Mouse (Mus musculus) heart, adult 2 months (tissue): ENCODE data around the gene Abca7. TPM values are rescaled to one million over a fixed set of nuclear protein-coding genes. Genes with fewer than 3 reads are reported as not detected.

Experiments used
- DNase-seq, 2 experiments: peaks; one replicate each; pipeline ENCODE4 v3.0.0; 2021
- H3K27ac ChIP-seq: fragments of 200-600 bp; 2 replicates; pipeline ENCODE4 v1.8.1; 2022
- H3K27me3 ChIP-seq: fragments of 200-500 bp; 2 replicates; pipeline ENCODE4 v1.6.1; 2012; ENCODE audit warnings: mild to moderate bottlenecking, low read length, inconsistent platforms, mixed read lengths; ENCODE audit not compliant: control insufficient read depth, insufficient read depth
- H3K36me3 ChIP-seq: fragments of 200-500 bp; 2 replicates; pipeline ENCODE4 v1.6.1; 2012; ENCODE audit warnings: low read length, inconsistent platforms; ENCODE audit not compliant: control insufficient read depth, insufficient read depth
- H3K4me1 ChIP-seq: fragments of 200-500 bp; 2 replicates; pipeline ENCODE4 v1.6.1; 2011; ENCODE audit warnings: low read length; ENCODE audit not compliant: control insufficient read depth, insufficient read depth
- H3K4me3 ChIP-seq: fragments of 200-600 bp; 2 replicates; pipeline ENCODE4 v1.8.1; 2022
- H3K79me2 ChIP-seq: fragments of 200-500 bp; replicated peaks from 2 replicates; pipeline ENCODE4 v1.6.1; 2012; ENCODE audit warnings: mild to moderate bottlenecking, inconsistent platforms, low read length, moderate library complexity, mixed read lengths; ENCODE audit not compliant: control insufficient read depth, insufficient read depth
- H3K9ac ChIP-seq: fragments of 200-500 bp; 2 replicates; pipeline ENCODE4 v1.6.1; 2012; ENCODE audit warnings: low read depth, mild to moderate bottlenecking, control low read depth, inconsistent platforms, low read length, mixed read lengths
- CTCF ChIP-seq: fragments of 200-600 bp; IDR thresholded peaks from 2 replicates; pipeline ENCODE4 v1.8.1; 2022; ENCODE audit warnings: antibody characterized with exemption, mild to moderate bottlenecking, moderate library complexity
- EP300 ChIP-seq: fragments of 200-500 bp; IDR thresholded peaks from 2 replicates; pipeline ENCODE4 v1.6.1; 2011; ENCODE audit warnings: low read depth, low read length, control low read depth; ENCODE audit not compliant: insufficient read depth
- POLR2A ChIP-seq: fragments of 200-500 bp; IDR thresholded peaks from 2 replicates; pipeline ENCODE4 v1.6.1; 2011; ENCODE audit warnings: mild to moderate bottlenecking, low read depth, low read length, control low read depth; ENCODE audit not compliant: insufficient read depth
- WGBS: fragments of 180-500 bp; shearing (Covaris S2); methylation state at CpG from one replicate; pipeline ENCODE4 v1.1.7; 2018; 5-methylcytosine and 5-hydroxymethylcytosine counted together
- intact Hi-C: fragments of 180-260 bp; cut with DNase I; formaldehyde crosslinking; loops from one replicate; pipeline ENCODE4 v1.15.1; 2025
- polyA plus RNA-seq: library from polyadenylated mRNA; depleted of rRNA; stranded (reverse); fragments of >200 nt; gene quantifications from 2 replicates; pipeline ENCODE4 v1.2.3, GENCODE M21; 2012
- total RNA-seq, 2 experiments: library from RNA; stranded (reverse); gene quantifications; 2 replicates each; pipeline ENCODE4 v1.2.3; 2021

The Abca7 gene
- total and polyA plus RNA-seq, 3 experiments: 6.6 to 9.2 (median 8.0) TPM

GRCm38 (mm10) chr10:79984195-79984816 is 12.0 kb upstream of the Abca7 start, which contains the start of gene Tmem259:
Gene Tmem259, minus strand, starts transcription at chr10:79984330.
- WGBS: under 1% methylated on average over 49 of the region's 49 CpGs
- peak; percentile 92 to 93 for DNase-seq
- Histone ChIP-seq H3K9ac (peak within 1 kb of the TSS; percentile 87), H3K4me1 (peaks cover 20% of the 10 kb centered on the region), H3K36me3 (no peaks in the 10 kb centered on the region), H3K27me3 (no peaks in the 10 kb centered on the region), H3K4me3 (peak within 1 kb of the TSS; percentile 92), H3K79me2 (peaks cover 5% of the 10 kb centered on the region), H3K27ac (peak within 1 kb of the TSS; percentile 96)
- intact Hi-C loops: loop anchor here (1.0 to 10.0 kb wide), 3 partner anchors 58 to 280 kb away; partner anchors contain the start of genes Arid3a, Dazap1 and Gamt
- TF ChIP-seq POLR2A: 0 out of 2 replicates have a peak, but pooled peaks have one; percentile 8
- no peak for TF ChIP-seq EP300
- TF ChIP-seq CTCF: peak; percentile 69

- 0% methylated on average over 22 of the region's 22 CpGs for WGBS
- TF ChIP-seq CTCF (no peak), POLR2A (peak; percentile 50; the same call in 1 of the 2 replicates), EP300 (peak; percentile 60)
- Histone ChIP-seq H3K9ac (peak overlapping the region; percentile 73), H3K4me1 (peaks cover 23% of the 10 kb centered on the region), H3K27me3 (no peaks in the 10 kb centered on the region), H3K4me3 (peak overlapping the region; percentile 92), H3K36me3 (no peaks in the 10 kb centered on the region), H3K79me2 (peaks cover 5% of the 10 kb centered on the region), H3K27ac (peak overlapping the region; percentile 96)
- peak; percentile 92 to 98 for DNase-seq
- intact Hi-C loops: loop anchor here (1.0 to 10.0 kb wide), 4 partner anchors 58 to 280 kb away; partner anchors contain the start of genes Arid3a, Dazap1 and Gamt
Measured at GRCm38 (mm10) chr10:79984871-79985270, 11.4 kb upstream of the Abca7 start.

DNA sequence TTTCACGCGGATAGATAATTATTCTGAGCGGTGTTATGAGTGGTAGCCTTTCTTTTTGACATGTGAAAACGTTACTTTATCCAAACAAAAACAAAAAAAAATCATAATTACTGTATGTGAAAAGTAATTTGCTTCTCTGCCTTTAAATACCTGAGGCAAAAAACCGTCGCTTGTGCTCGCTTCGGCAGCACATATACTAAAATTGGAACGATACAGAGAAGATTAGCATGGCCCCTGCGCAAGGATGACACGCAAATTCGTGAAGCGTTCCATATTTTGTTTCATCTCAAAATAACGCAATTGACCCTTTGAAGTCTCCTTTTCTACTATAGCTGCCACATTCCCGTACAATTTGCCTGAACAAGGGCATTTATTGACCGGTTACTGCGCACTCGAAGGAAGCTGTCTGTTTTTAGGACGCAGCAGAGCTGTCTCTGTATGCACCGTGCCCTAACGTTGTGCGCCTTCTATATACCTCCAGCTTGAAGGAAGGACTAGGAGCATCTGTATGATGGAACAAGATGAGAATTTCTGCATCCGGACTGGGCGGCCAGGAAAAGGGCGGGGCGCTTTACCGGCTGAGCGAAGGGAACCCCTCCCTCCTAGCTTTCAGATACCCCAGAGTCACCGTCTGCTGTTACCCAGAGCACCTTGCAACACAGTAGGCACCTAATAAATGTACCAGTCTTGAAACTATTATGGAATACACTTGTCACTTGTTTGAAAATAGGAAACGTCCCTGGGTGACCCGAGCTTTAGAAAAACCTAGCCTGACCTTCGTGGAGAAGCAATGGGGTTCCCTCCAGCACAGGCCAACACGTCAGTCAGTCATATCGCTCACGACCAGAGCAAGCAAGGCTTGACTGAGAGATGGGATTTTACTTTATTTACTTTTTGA is 10.7 kb upstream of the Abca7 start:
- DNase-seq: peak; percentile 81 to 84
- intact Hi-C loops: loop anchor here (2.0 to 10.0 kb wide), 4 partner anchors 59 to 279 kb away; partner anchors contain the start of genes Arid3a, Dazap1, Gamt and Stk11
- Histone ChIP-seq H3K27ac (peak overlapping the region; percentile 96), H3K27me3 (no peaks in the 10 kb centered on the region), H3K4me3 (peak overlapping the region; percentile 92), H3K9ac (peak overlapping the region; percentile 84), H3K4me1 (peaks cover 23% of the 10 kb centered on the region), H3K36me3 (no peaks in the 10 kb centered on the region), H3K79me2 (peaks cover 5% of the 10 kb centered on the region)
- 1% methylated on average over 35 of the region's 35 CpGs for WGBS
- TF ChIP-seq POLR2A: peak; percentile 74; the same call in 1 of the 2 replicates
- TF ChIP-seq EP300: peak; percentile 56; the same call in 1 of the 2 replicates
- no peak for TF ChIP-seq CTCF

- Histone ChIP-seq H3K27ac (peak overlapping the region; percentile 96), H3K9ac (peak overlapping the region; percentile 84), H3K36me3 (no peaks in the 10 kb centered on the region), H3K4me1 (peaks cover 23% of the 10 kb centered on the region), H3K4me3 (peak overlapping the region; percentile 92), H3K27me3 (no peaks in the 10 kb centered on the region), H3K79me2 (peaks cover 4% of the 10 kb centered on the region)
- peak; percentile 64 to 67 for DNase-seq
- intact Hi-C loops: loop anchor here (2.0 to 10.0 kb wide), 3 partner anchors 66 to 278 kb away; partner anchors contain the start of genes Dazap1, Gamt and Stk11
- 10% methylated on average over 6 of the region's 6 CpGs for WGBS
- TF ChIP-seq EP300 (no peak), CTCF (no peak), POLR2A (no peak)
Measured at GRCm38 (mm10) chr10:79986232-79986878, 9.9 kb upstream of the Abca7 start.

DNA sequence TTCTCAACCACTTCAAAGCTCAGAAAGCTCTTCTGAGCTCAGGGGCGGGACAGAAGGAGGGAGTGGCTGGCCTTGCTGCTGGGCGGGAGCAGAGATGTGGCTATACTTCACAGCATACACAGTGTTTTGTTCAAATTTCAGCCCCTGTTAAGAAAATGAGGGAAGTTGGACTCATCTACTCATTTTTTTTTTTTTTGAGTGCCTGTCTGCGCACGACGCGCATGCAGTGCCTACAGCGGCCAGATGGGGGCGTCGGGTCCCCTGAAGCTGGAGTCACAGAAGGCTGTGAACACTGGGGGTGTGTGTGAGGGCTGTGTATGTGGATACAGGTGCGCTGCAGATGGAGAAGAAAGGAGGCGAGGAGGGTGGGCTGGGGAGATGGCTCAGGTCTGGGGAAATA is 9.3 kb upstream of the Abca7 start:
- peaks cover 2% of the 10 kb centered on the region for H3K79me2 ChIP-seq
- DNase-seq: peak; percentile 88 to 91
- no peaks in the 10 kb centered on the region for H3K27me3 ChIP-seq
- intact Hi-C loops: loop anchor here (2.0 to 10.0 kb wide), 3 partner anchors 65 to 278 kb away; partner anchors contain the start of genes Dazap1, Gamt and Stk11
- peaks cover 23% of the 10 kb centered on the region for H3K4me1 ChIP-seq
- H3K27ac ChIP-seq: peak overlapping the region; percentile 96
- 0 out of 2 replicates have a peak, but pooled peaks have one; percentile 20 for TF ChIP-seq EP300
- peak; percentile 98 for TF ChIP-seq CTCF
- 0 out of 2 replicates have a peak, but pooled peaks have one; percentile 13 for TF ChIP-seq POLR2A
- peak overlapping the region; percentile 15; the same call in 1 of the 2 replicates for H3K4me3 ChIP-seq
- WGBS: 9% methylated on average over 11 of the region's 11 CpGs
- no peak overlapping the region for H3K9ac ChIP-seq
- H3K36me3 ChIP-seq: no peaks in the 10 kb centered on the region
